Mouse (Mus musculus) midbrain, embryonic 13.5 days (tissue): ENCODE data around the gene Rpusd2. TPM values are rescaled to one million over a fixed set of nuclear protein-coding genes. Genes with fewer than 3 reads are reported as not detected.

Experiments
- ATAC-seq: fragments of 200-750 bp; cut with Nextera tagmentation; 2 replicates; pipeline ENCODE4 v1.8.0; 2017; ENCODE audit warnings: mild to moderate bottlenecking, moderate TSS enrichment, moderate library complexity
- H3K27ac ChIP-seq: fragments of 300-500 bp; sonication (generic); 2 replicates; pipeline ENCODE4 v1.5.1; 2015; ENCODE audit warnings: inconsistent platforms, mild to moderate bottlenecking, moderate library complexity
- H3K27me3 ChIP-seq: fragments of 300-500 bp; sonication (generic); 2 replicates; pipeline ENCODE4 v1.6.1; 2015; ENCODE audit warnings: mild to moderate bottlenecking, inconsistent platforms
- H3K36me3 ChIP-seq: fragments of 300-500 bp; sonication (generic); 2 replicates; pipeline ENCODE4 v1.6.1; 2015; ENCODE audit warnings: mild to moderate bottlenecking, inconsistent platforms
- H3K4me1 ChIP-seq: fragments of 300-500 bp; sonication (generic); replicated peaks from 2 replicates; pipeline ENCODE4 v1.6.1; 2015; ENCODE audit warnings: inconsistent platforms
- H3K4me2 ChIP-seq: fragments of 300-500 bp; sonication (generic); replicated peaks from 2 replicates; pipeline ENCODE4 v1.6.1; 2015; ENCODE audit warnings: moderate library complexity, mild to moderate bottlenecking, inconsistent platforms
- H3K4me3 ChIP-seq: fragments of 300-500 bp; sonication (generic); replicated peaks from 2 replicates; pipeline ENCODE4 v1.5.1; 2015; ENCODE audit warnings: mild to moderate bottlenecking, inconsistent platforms
- H3K9ac ChIP-seq: fragments of 300-500 bp; sonication (generic); replicated peaks from 2 replicates; pipeline ENCODE4 v1.6.1; 2015; ENCODE audit warnings: mild to moderate bottlenecking, inconsistent platforms
- H3K9me3 ChIP-seq: fragments of 300-500 bp; sonication (generic); 2 replicates; pipeline ENCODE4 v1.6.1; 2016; ENCODE audit warnings: mild to moderate bottlenecking, inconsistent platforms
- WGBS: fragments of 180-500 bp; shearing (Covaris S2); methylation state at CpG from one replicate; pipeline ENCODE4 v1.1.7; 2015; 5-methylcytosine and 5-hydroxymethylcytosine counted together
- polyA plus RNA-seq: library from polyadenylated mRNA; unstranded; fragments of >200 nt; fragmentation: Nextera tagmentation; extraction: Ambion mirVana; gene quantifications from 2 replicates; pipeline ENCODE4 v1.2.1, GENCODE M21; 2015

Rpusd2 gene
- polyA plus RNA-seq, 1 experiment from 2014 or later: 5.8 TPM

DNA sequence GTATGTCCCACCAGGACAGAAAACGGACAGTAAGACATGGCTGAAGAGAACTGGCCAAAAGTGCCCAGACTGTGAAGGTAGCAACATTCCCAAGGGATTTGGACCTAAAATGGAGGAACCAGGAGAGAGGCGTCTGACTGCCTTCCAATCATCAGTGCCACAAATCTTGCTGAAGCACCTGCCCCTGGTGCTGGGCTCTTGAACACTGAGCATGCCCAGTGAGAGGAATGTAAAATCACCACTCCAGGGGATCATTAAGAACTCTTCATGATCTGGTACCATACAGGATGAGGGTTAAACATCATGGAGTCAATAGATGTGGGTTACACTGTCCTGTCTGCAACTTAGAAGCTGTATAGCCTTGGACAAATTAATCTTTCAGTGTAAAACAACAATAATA lies 10.6 kb downstream of the Rpusd2 start:
- no peaks in the 10 kb centered on the region for H3K36me3 ChIP-seq
- ATAC-seq: no peak
- WGBS: 81% methylated on average over 2 of the region's 2 CpGs
- no peak overlapping the region for H3K27ac ChIP-seq
- no peak overlapping the region for H3K4me3 ChIP-seq
- H3K27me3 ChIP-seq: no peaks in the 10 kb centered on the region
- no peak overlapping the region for H3K4me2 ChIP-seq
- no peak overlapping the region for H3K9ac ChIP-seq
- peaks cover 13% of the 10 kb centered on the region for H3K4me1 ChIP-seq
- H3K9me3 ChIP-seq: no peaks in the 10 kb centered on the region

- under 1% methylated on average over 77 of the region's 77 CpGs for WGBS
- no peaks in the 10 kb centered on the region for H3K27me3 ChIP-seq
- no peaks in the 10 kb centered on the region for H3K36me3 ChIP-seq
- peak within 1 kb of the TSS; percentile 65 for H3K4me2 ChIP-seq
- H3K9ac ChIP-seq: peak within 1 kb of the TSS; percentile 59
- peaks cover 13% of the 10 kb centered on the region for H3K4me1 ChIP-seq
- H3K27ac ChIP-seq: peak within 1 kb of the TSS; percentile 46
- ATAC-seq: peak; percentile 97
- H3K9me3 ChIP-seq: no peaks in the 10 kb centered on the region
- H3K4me3 ChIP-seq: peak within 1 kb of the TSS; percentile 64
Measured at GRCm38 (mm10) chr2:119046649-119047611, 12.3 kb downstream of the Rpusd2 start, which contains the start of gene Knl1. Gene Knl1, plus strand, starts transcription at chr2:119047119.

DNA sequence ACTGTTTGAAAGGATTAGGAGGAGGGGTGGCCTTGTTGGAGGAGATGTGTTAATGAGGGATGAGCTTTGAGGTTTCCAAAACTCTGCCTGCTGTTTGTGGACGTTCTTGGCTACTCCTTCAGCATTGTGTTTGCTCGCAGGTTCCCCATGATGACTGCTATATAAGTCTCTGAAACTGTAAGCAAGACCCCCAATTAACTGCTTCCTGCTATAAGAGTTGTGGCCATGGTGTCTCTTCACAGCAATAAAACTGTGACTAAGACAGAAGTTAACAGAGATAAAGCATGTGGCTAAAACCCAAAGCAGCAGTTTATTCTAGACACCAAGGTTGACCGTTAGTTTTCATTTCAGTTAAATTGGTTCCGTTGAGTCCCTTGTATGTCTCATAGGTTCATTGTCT lies 13.3 kb downstream of the Rpusd2 start:
- peak overlapping the region; percentile 59 for H3K9ac ChIP-seq
- no peak for ATAC-seq

GRCm38 (mm10) chr2:119050132-119050650 lies 15.6 kb downstream of the Rpusd2 start:
- no peak overlapping the region for H3K9ac ChIP-seq
- no peaks in the 10 kb centered on the region for H3K27me3 ChIP-seq
- 94% methylated on average over 4 of the region's 4 CpGs for WGBS
- no peak overlapping the region for H3K27ac ChIP-seq
- H3K4me2 ChIP-seq: no peak overlapping the region
- no peak for ATAC-seq
- no peaks in the 10 kb centered on the region for H3K9me3 ChIP-seq
- no peak overlapping the region for H3K4me3 ChIP-seq
- H3K4me1 ChIP-seq: peaks cover 13% of the 10 kb centered on the region
- no peaks in the 10 kb centered on the region for H3K36me3 ChIP-seq

More for the DNA sequence above, 13.3 kb downstream of the Rpusd2 start:
- Histone ChIP-seq H3K27me3 (no peaks in the 10 kb centered on the region), H3K9me3 (no peaks in the 10 kb centered on the region), H3K4me2 (peak overlapping the region; percentile 65), H3K36me3 (no peaks in the 10 kb centered on the region), H3K27ac (no peak overlapping the region), H3K4me1 (peaks cover 13% of the 10 kb centered on the region), H3K4me3 (peak overlapping the region; percentile 64)
- 20% methylated on average over 4 of the region's 4 CpGs for WGBS

- H3K4me1 ChIP-seq: no peaks in the 10 kb centered on the region
- WGBS: 98% methylated on average over 2 of the region's 2 CpGs
- H3K27me3 ChIP-seq: no peaks in the 10 kb centered on the region
- H3K4me3 ChIP-seq: no peak overlapping the region
- no peak for ATAC-seq
- H3K9ac ChIP-seq: no peak overlapping the region
- 0 out of 2 replicates have a peak, but pooled peaks cover 3% of the 10 kb centered on the region for H3K36me3 ChIP-seq
- no peak overlapping the region for H3K27ac ChIP-seq
- no peaks in the 10 kb centered on the region for H3K9me3 ChIP-seq
- no peak overlapping the region for H3K4me2 ChIP-seq
Measured at GRCm38 (mm10) chr2:119060139-119060538, 25.5 kb downstream of the Rpusd2 start.

GRCm38 (mm10) chr2:119072397-119072796 lies 37.8 kb downstream of the Rpusd2 start:
- H3K9ac ChIP-seq: no peak overlapping the region
- H3K4me2 ChIP-seq: no peak overlapping the region
- peaks cover 8% of the 10 kb centered on the region for H3K36me3 ChIP-seq
- no peaks in the 10 kb centered on the region for H3K4me1 ChIP-seq
- 92% methylated on average over 4 of the region's 4 CpGs for WGBS
- ATAC-seq: no peak
- H3K27me3 ChIP-seq: no peaks in the 10 kb centered on the region
- H3K27ac ChIP-seq: no peak overlapping the region
- no peaks in the 10 kb centered on the region for H3K9me3 ChIP-seq
- H3K4me3 ChIP-seq: no peak overlapping the region

DNA sequence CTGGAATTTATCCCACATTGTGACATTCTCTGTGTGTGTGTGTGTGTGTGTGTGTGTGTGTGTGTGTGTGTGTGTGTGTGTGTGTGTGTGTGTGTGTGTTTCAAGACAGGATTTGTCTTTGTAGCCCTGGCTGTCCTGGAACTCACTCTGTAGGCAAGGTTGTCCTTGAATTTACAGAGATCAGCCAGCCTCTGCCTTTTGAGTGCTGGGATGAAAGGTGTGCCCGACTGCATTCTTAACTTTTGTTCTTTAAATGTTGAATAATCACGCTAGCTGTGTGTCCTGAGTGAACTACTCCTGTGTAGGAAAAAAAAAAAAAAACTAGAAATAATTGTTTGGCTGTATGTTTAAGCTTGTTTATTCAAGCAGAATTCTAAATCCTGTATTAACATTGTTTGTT lies 51.6 kb downstream of the Rpusd2 start:
- no peak for ATAC-seq
- no peaks in the 10 kb centered on the region for H3K9me3 ChIP-seq
- no peak overlapping the region for H3K4me2 ChIP-seq
- no peaks in the 10 kb centered on the region for H3K4me1 ChIP-seq
- no peaks in the 10 kb centered on the region for H3K27me3 ChIP-seq
- H3K36me3 ChIP-seq: peaks cover 7% of the 10 kb centered on the region; the same call in 1 of the 2 replicates
- no peak overlapping the region for H3K27ac ChIP-seq
- no peak overlapping the region for H3K4me3 ChIP-seq
- no peak overlapping the region for H3K9ac ChIP-seq
- WGBS: 91% methylated on average over 2 of the region's 2 CpGs

Other genes starting within 250 kb of the Rpusd2 start
- 62.7 and 66.1 TPM in 2 replicates for gene Knstrn, start 220.8 kb upstream of the Rpusd2 start, polyA plus RNA-seq
- 42.5 and 42.8 TPM in 2 replicates for gene Ivd, start 172.8 kb upstream of the Rpusd2 start, polyA plus RNA-seq
- gene Bahd1, start 134.4 kb upstream of the Rpusd2 start, polyA plus RNA-seq: 4.2 and 5.0 TPM in 2 replicates
- 6.2 and 6.6 TPM in 2 replicates for gene Chst14, start 108.3 kb upstream of the Rpusd2 start, polyA plus RNA-seq
- gene Ccdc32, start 5.4 kb upstream of the Rpusd2 start, polyA plus RNA-seq: 30.7 and 31.9 TPM in 2 replicates
- gene Knl1, start 12.3 kb downstream of the Rpusd2 start, polyA plus RNA-seq: 26.6 and 30.8 TPM in 2 replicates
- gene Rad51, start 78.0 kb downstream of the Rpusd2 start, polyA plus RNA-seq: 21.3 and 22.5 TPM in 2 replicates
- 41.0 and 44.3 TPM in 2 replicates for gene Rmdn3, start 122.2 kb downstream of the Rpusd2 start, polyA plus RNA-seq
- 4.4 and 15.5 TPM in 2 replicates for gene Gchfr, start 133.0 kb downstream of the Rpusd2 start, polyA plus RNA-seq
- gene Gm14137, start 139.7 kb downstream of the Rpusd2 start, polyA plus RNA-seq: 1.1 and 1.2 TPM in 2 replicates
- 56.7 and 59.1 TPM in 2 replicates for gene Zfyve19, start 173.8 kb downstream of the Rpusd2 start, polyA plus RNA-seq
- 24.0 and 24.3 TPM in 2 replicates for gene Dnajc17, start 174.0 kb downstream of the Rpusd2 start, polyA plus RNA-seq
- gene Ppp1r14d, start 195.1 kb downstream of the Rpusd2 start, polyA plus RNA-seq: not detected in 2 replicates
- gene Spint1, start 202.6 kb downstream of the Rpusd2 start, polyA plus RNA-seq: 0.34 and 0.48 TPM in 2 replicates
- 15.1 and 15.5 TPM in 2 replicates for gene Rhov, start 236.5 kb downstream of the Rpusd2 start, polyA plus RNA-seq